Mouse (Mus musculus) E14TG2a.4 (cell line): ENCODE data around the gene Slc35g2.

ENCODE experiments used
- H3K27me3 ChIP-seq: 2 replicates; pipeline ENCODE4 v1.6.1; 2014; ENCODE audit warnings: low read length, control low read depth; ENCODE audit not compliant: insufficient read depth
- H3K36me3 ChIP-seq: 2 replicates; pipeline ENCODE4 v1.6.1; 2014; ENCODE audit warnings: low read length, control low read depth; ENCODE audit not compliant: insufficient read depth
- H3K4me1 ChIP-seq: replicated peaks from 2 replicates; pipeline ENCODE4 v1.6.1; 2014; ENCODE audit warnings: low read depth, low read length, control low read depth
- H3K4me3 ChIP-seq: replicated peaks from 2 replicates; pipeline ENCODE4 v1.5.1; 2014; ENCODE audit warnings: mild to moderate bottlenecking, low read length
- H3K9me3 ChIP-seq: 2 replicates; pipeline ENCODE4 v1.6.1; 2014; ENCODE audit warnings: low read length, control low read depth
- CTCF ChIP-seq: conservative IDR thresholded peaks from 2 replicates; pipeline ENCODE4 v1.5.1; 2014; ENCODE audit warnings: low read length
- NANOG ChIP-seq: IDR thresholded peaks from 2 replicates; pipeline ENCODE4 v1.6.1; 2014; ENCODE audit warnings: borderline replicate concordance, low read length, mixed read lengths
- POU5F1 ChIP-seq: IDR thresholded peaks from 2 replicates; pipeline ENCODE4 v1.6.1; 2014; ENCODE audit warnings: low read length, borderline replicate concordance

Gene Slc35g2

DNA sequence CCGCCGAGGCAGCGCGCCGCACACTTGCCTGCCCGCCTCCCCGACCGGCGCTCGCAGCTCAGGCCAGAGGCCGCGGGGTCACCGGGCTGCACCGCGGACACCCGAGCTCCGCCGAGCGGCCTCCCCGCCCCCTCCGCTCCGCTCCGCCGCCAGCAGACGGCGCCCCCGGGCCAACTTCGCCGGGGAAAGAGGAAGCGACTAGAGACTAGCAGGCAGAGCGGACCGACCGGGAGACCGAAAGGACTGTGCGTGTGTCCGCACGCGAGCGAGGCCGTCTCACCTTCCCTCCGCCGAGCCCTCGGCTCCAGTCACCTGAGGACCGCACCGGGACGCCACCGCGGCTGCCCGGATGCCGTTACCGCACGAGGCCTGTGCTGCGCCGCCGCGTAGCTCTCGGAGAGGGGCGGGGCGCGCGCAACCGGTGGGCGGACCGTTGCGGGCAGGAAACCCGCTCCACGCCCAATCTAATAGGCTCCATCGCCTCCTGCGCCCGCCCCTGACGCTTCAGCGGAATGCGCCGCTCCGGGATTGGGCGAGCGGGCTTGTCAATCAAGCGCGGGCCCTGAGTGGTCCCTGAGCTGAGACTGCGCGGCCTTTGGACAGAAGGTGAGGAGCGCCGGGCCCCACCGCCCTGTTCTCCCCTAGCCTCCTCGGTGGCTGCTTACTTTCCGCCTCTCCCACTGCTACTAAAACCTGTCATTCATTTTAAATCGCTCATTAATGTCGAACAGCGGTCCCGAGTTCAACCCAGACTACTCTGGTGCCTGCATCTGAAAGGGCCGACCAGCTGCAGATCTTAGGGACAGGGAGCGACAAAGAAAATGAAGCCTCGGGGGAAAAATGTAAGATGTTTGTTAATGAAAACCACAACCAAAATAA is 24.9 kb downstream of the Slc35g2 start, which contains the start of gene Nck1:
TSS of gene Nck1 (minus strand) at position 420 of the 879 bp plus-strand sequence.
- H3K36me3 ChIP-seq, result no peaks in the 10 kb centered on the region
- peaks cover 4% of the 10 kb centered on the region for H3K9me3 ChIP-seq
- peaks cover 5% of the 10 kb centered on the region; the same call in 1 of the 2 replicates for H3K27me3 ChIP-seq
- H3K4me1 ChIP-seq, result peaks cover 18% of the 10 kb centered on the region
- peak within 1 kb of the TSS; percentile 95 for H3K4me3 ChIP-seq
- TF ChIP-seq CTCF, result no peak
- no peak for TF ChIP-seq POU5F1
- TF ChIP-seq NANOG, result no peak

DNA sequence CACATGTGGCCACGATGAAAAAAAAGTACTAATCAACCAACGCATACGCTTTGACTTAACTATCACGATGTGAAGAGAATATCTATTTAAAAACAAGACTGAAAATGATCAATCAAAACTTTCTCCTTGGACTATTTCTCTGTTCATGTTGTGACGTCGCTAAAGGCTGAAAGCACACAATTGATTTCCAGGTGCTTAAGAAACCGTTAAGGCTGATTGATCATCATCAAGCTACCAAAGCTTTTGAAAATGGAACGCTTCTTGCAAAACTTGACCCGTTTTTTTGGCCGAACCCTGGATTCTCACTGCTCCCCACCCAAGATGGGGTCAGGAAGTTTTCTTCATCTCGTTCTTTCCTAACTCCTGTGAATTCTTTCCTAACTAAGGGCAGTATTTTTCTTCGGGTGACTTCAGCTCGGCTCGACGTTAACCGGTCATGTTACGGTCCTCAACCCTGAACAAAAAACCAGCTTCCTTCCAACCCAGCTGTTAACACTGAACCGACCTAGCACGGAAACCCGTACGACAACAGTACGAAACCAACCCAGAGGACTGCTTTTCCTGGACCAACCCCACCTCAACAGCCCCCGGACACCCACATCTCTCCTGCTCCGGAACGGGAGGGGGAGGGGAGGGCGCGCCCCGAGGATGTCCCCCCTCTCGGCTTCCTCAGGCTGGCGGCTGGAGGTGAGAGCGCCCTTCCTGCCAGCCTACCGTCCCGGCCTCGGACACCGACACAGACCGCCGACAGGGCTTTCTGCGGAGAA is 25.8 kb downstream of the Slc35g2 start:
- Histone ChIP-seq H3K4me1 (peaks cover 25% of the 10 kb centered on the region), H3K9me3 (peaks cover 4% of the 10 kb centered on the region), H3K36me3 (no peaks in the 10 kb centered on the region), H3K27me3 (no peaks in the 10 kb centered on the region), H3K4me3 (peak overlapping the region; percentile 95)
- TF ChIP-seq CTCF, result no peak
- no peak for TF ChIP-seq NANOG
- TF ChIP-seq POU5F1, result no peak

DNA sequence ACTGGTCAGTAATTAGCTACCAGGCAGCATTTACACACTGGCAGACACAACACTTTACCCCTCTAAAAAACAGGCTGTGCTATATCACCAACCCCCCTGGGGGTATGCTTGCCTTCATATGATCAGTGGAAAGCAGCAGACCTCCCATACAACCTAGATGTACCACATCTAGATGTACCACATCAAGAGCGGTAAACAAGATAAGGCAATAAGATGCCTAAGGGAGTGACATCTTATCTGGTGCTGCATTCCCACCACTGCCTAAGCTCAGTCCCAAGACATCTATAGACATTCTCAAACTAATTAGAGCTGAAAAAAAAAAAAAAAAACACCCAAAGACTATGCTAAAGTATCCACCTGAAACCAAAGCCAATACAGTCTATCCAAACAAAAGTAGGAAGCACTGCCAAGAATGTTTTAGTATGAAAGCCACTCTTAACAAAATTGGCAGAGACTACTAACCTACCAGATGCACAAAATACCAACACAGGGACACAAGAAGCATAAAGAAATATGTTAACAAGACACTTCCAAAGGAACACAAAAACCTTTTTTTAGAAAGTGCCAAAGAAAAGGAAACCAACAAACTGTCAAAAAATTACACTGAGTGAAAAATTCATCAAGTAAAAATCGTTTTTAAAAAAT is 35.1 kb downstream of the Slc35g2 start:
- no peaks in the 10 kb centered on the region for H3K9me3 ChIP-seq
- peaks cover 7% of the 10 kb centered on the region for H3K4me1 ChIP-seq
- H3K36me3 ChIP-seq, result no peaks in the 10 kb centered on the region
- no peak for TF ChIP-seq CTCF
- no peak for TF ChIP-seq POU5F1
- TF ChIP-seq NANOG, result no peak
- H3K4me3 ChIP-seq, result no peak overlapping the region
- H3K27me3 ChIP-seq, result no peaks in the 10 kb centered on the region

DNA sequence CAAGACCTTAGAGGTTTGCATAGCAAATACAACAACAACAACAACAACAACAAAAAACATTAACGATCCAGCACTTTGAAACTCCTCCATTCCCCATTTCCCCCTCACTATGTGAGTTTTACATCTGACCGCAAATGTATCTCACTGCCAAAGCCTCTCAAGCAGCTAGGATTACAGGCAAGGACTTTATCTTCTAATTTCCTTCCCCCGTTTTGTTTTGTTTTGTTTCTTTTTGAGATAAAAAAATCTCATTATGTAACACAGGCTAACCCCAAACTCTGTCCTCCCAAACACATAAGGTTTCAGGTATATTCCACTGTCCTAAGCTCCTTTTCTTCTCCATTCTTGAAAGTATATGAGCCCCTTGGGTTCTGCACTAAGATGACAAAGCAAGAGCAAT is 36.2 kb downstream of the Slc35g2 start:
- Histone ChIP-seq H3K27me3 (no peaks in the 10 kb centered on the region), H3K4me1 (no peaks in the 10 kb centered on the region), H3K9me3 (no peaks in the 10 kb centered on the region), H3K4me3 (no peak overlapping the region), H3K36me3 (no peaks in the 10 kb centered on the region)
- TF ChIP-seq POU5F1, result no peak
- TF ChIP-seq CTCF, result no peak
- no peak for TF ChIP-seq NANOG

DNA sequence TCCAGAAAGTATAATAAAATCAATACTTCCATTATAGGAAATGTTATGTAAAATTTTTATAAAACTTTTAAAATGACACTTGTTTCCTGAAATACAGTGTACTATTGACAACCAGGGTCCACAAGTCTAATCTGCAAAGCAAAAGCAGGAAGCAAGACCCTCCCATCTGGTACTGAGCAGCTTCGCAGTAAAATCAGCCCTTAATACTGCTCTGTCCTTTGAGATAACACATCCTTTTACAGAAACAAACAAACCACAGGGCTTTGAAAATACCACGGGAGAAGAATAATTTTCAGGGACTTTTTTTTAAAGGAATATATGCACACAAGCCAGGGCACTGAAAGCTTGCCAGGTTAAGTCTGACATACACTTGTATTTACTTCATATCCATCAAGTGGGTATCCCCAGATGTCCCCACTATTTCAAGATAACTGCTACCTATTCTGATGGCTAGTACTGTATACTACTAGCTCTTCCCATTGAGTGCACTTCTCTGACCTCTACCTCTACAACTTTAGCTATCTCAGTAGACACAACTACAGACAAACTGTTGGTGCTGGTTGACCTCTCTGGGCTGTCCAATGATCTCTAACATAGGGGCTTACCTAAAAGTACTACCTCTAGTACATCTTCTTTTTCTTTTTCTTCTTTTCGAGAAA is 37.9 kb downstream of the Slc35g2 start:
- Histone ChIP-seq H3K27me3 (no peaks in the 10 kb centered on the region), H3K36me3 (no peaks in the 10 kb centered on the region), H3K4me1 (no peaks in the 10 kb centered on the region), H3K9me3 (0 out of 2 replicates have a peak, but pooled peaks cover 3% of the 10 kb centered on the region), H3K4me3 (no peak overlapping the region)
- TF ChIP-seq POU5F1 (no peak), CTCF (no peak), NANOG (no peak)

DNA sequence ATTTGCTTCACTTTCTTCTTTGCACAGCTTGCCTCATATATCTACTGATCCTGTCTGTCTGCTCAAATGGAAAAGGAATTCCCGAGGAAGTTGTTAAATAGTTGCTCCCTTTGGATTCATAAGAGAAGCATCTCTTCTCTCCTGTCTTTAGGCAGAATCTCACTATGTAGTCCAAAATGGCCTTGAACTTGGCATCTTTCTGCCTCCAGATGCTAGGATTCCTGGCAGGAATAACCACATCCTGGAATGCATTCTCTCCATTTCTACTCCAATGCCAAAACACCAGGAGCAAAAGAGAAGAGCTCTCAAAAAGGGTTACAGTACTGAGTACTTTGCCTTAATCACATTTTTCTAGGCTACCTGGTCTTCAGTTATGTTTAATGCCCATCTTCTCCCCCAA is 39.6 kb downstream of the Slc35g2 start:
- Histone ChIP-seq H3K4me1 (no peaks in the 10 kb centered on the region), H3K36me3 (no peaks in the 10 kb centered on the region), H3K9me3 (0 out of 2 replicates have a peak, but pooled peaks cover 3% of the 10 kb centered on the region), H3K4me3 (no peak overlapping the region), H3K27me3 (no peaks in the 10 kb centered on the region)
- no peak for TF ChIP-seq CTCF
- no peak for TF ChIP-seq POU5F1
- TF ChIP-seq NANOG, result no peak

DNA sequence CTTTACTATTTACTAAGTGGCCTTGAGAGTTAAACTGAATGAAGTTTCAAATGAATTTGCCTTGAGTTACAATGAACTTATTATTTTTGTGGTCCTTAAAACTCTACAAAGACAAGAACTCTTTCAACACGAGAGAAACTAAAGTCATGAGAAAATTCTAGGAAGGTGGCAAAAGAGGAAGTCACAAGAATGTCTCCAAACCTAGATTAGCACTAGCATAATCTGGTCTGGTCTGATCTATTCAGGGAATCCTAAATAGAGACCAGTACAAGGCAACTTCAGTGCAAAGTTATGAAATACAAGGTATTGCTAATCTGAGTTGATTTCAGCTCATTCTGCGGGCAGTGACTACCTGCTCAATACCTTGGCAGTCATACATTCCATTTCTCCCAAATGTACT is 45.7 kb downstream of the Slc35g2 start:
- no peaks in the 10 kb centered on the region for H3K27me3 ChIP-seq
- 0 out of 2 replicates have a peak, but pooled peaks cover 3% of the 10 kb centered on the region for H3K9me3 ChIP-seq
- H3K36me3 ChIP-seq, result no peaks in the 10 kb centered on the region
- TF ChIP-seq NANOG (no peak), POU5F1 (no peak), CTCF (no peak)
- peaks cover 3% of the 10 kb centered on the region; the same call in 1 of the 2 replicates for H3K4me1 ChIP-seq
- H3K4me3 ChIP-seq, result no peak overlapping the region
